Mouse (Mus musculus) heart, postnatal 4 days (tissue): ENCODE data around the gene Supt5. TPM values are rescaled to one million over a fixed set of nuclear protein-coding genes. Genes with fewer than 3 reads are reported as not detected.
"Not testable (repeated sequence)": the region's sequence is repeated elsewhere in the genome, so short reads cannot be mapped to it uniquely, and the experiment has no call there.

Experiments used
- DNase-seq: peaks from one replicate; pipeline ENCODE4 v3.0.0; 2021
- total RNA-seq, 2 experiments: library from RNA; stranded (reverse); gene quantifications; 2 replicates each; pipeline ENCODE4 v1.2.3; 2021

Supt5 gene
- 10 to 100 TPM; 58.7 to 62.7 TPM for total RNA-seq

DNA sequence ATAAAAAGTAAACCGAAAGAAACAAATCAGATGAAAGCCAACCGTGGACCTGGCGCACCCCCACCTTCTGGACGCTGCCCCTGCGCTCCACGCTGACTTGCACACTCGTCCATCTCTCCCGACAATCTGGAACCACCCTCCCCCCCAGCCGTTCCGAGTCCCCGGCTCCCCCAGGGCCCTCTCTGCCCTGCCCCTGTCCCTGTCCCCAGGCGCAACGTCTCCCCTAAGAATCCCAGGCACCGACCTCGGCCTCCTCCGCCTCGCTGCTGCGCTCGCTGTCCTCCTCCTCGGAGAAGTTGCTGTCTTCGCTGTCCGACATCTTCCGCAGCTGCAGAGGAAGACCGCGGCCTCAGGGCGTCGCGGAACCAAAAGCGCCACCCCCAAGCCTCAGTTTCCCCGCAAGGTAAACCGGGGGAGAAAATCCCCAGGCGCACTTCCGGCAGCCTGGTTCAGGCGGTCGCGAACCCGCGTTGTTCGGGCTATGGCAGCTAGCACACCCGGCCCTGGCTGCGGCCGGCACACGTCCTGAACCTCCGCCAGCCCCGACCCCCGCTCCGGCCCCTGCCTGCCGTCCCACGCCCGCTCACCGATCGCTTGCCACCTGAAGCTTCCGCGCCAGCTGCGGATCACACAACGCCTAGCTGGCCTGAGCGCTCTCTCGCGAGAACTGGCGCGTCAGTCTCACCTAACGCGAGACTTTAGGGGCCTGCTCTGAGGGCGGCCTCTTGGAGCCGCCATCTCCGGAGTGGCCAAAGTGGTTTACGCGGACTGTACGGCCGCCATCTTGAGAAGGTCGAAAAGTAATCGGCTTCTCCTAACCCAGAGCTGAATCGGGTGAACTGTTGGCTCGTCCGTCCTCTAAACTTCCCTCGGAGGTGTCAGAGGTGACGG lies at the start of gene Supt5:
Supt5 (minus strand) TSS at position 639 of the 891 bp plus-strand sequence.
- peak; percentile 98 for DNase-seq

GRCm38 (mm10) chr7:28387384-28387783 lies 48.8 kb upstream of the Supt5 start:
- DNase-seq = not testable (repeated sequence)

- DNase-seq = not testable (repeated sequence)
These were observed 48.3 kb upstream of the Supt5 start for GRCm38 (mm10) chr7:28386877-28387276.

DNA sequence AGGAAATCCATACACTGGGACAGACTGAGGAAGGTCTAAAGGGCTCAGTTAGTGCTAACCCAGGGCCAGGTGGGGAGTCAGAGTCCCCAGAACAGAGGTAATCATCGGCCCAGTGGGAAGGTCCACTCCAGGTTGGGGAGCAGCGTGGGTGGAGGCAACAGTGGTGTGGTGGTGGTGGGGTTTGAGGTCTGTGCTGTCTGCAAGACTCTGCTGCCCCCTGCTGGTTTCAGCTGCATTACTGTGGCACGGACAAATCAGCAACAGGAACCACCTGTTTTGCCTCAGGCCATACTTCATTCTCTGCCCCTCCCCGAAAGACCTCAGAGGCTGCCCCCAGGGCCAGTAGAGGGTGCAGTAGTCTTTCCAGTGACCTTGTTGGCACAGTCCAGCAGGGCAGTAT lies 47.9 kb upstream of the Supt5 start:
- DNase-seq = peak; percentile 92

GRCm38 (mm10) chr7:28386007-28386406 lies 47.5 kb upstream of the Supt5 start:
- DNase-seq = no peak

GRCm38 (mm10) chr7:28385196-28385595 lies 46.6 kb upstream of the Supt5 start:
- DNase-seq = no peak

- DNase-seq = no peak
These were observed 45.6 kb upstream of the Supt5 start for GRCm38 (mm10) chr7:28384162-28384561.

GRCm38 (mm10) chr7:28383606-28384005 lies 45.1 kb upstream of the Supt5 start:
- no peak for DNase-seq

DNA sequence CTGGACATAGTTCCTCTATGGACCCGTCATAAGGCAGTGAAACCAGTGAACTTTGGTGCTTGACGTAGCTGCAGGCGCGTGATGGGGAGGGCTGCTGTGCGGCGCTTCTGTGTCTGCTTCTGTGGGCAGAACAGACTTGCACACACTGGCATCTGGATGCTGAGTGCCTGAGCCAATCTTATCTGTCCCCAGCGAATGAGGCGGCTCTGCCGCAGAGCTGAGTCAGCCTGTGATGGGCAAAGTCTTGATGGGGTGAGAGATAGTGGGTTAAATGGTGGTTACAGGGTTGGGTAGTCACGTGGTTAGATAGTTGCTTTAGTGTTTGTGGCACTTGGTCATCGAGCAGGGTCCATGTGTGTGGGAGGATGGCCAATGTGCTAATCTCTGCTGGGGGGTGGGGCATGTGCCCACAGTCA lies 44.4 kb upstream of the Supt5 start:
- DNase-seq = peak; percentile 52

DNA sequence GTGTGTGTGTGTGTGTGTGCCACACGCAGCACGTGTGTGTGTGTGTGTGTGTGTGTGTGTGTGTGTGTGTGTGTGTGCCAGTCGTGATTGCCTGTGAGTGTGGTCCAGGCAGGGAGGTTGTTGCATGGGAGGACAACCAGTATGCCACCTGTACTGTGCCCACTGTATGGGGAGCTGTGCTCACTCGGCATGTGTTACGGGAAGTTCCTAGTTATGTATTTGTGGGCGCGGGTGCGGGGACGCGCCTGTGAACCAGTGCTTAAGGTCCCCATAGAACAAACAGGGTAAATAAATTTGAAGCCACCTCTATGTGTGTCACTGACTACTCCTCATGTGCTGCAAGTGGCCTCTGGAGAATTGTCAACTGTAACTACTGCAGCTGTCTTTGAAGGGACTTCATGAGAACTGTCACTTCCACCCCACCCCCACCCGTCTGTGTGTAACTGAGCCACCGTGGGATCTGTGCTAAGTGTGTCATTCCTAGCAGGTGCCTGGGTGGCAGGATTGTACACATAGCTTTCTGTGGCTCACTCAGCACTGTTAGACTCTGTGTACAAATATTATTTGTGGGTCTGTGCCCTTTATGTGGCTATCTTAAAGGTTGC lies 43.9 kb upstream of the Supt5 start:
- no peak for DNase-seq

DNA sequence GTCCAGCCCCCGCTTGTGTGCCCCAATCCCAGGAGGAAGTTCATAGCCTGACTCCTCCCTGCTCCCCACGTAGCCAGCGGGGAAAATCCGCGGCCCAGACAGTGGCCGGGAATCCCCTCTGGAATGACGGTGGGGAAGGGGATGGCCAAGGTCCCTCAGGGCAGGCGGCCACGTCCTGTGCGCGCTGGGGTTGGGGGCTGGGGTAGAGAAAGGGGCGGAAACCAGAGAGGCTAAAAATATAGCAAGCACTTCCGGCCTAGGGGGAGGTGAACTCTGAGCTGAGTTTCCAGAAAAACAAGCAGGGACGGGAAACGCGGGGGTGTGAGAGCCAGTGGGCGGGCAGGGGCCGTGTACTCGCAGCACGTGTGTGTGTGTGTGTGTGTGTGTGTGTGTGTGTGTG lies 43.4 kb upstream of the Supt5 start:
- peak; percentile 92 for DNase-seq

- peak; percentile 84 for DNase-seq
These were observed 42.7 kb upstream of the Supt5 start for GRCm38 (mm10) chr7:28381017-28381790.

- DNase-seq = no peak
These were observed 41.9 kb upstream of the Supt5 start, which contains the start of gene Zfp36 for GRCm38 (mm10) chr7:28380237-28381016. Zfp36 (minus strand) TSS chr7:28380253.

DNA sequence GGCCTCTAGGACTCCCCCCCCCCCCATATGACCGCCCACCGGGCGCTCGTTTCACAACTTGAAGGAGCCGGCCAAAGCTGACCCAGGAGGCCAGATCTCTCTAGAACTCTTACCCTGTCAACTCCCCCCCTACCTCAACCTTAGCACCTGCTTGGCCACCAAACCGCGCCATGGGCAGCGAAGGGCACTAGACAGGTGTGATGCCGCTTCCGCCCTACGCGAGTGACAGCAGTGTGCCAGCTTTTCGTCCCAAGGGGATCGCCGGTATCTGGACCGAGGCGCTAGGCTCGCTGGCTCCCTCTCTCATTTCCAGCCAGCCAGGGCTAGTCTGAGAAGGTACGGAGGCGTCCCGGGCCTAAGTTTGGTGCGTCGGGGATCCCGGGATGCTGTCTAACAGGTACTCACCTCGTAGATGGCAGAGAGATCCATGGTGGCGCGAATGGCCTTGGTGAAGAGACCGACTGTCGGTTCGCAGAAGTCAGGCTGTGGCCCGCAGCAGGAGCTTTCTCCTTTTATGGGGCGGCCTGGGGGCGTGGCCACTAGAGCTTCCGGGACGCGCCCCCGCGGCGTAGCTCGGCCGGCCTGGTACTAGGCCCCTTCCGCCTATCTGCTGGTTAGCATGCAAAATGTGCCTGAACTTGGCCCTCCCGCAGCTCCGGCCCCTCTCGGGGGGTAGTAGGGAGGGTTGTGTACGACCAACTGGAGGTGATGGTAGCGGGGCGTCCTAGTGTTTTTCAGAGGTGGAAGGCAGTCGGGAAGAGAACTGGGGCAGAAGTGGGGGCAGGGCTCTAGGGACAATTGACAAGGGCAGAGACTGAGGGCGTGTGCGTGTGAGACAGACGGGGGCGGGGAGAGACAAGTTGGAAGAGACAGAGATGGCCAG lies 40.5 kb upstream of the Supt5 start:
- peak; percentile 97 for DNase-seq

GRCm38 (mm10) chr7:28378066-28378690 lies 39.6 kb upstream of the Supt5 start:
- peak; percentile 67 for DNase-seq

DNA sequence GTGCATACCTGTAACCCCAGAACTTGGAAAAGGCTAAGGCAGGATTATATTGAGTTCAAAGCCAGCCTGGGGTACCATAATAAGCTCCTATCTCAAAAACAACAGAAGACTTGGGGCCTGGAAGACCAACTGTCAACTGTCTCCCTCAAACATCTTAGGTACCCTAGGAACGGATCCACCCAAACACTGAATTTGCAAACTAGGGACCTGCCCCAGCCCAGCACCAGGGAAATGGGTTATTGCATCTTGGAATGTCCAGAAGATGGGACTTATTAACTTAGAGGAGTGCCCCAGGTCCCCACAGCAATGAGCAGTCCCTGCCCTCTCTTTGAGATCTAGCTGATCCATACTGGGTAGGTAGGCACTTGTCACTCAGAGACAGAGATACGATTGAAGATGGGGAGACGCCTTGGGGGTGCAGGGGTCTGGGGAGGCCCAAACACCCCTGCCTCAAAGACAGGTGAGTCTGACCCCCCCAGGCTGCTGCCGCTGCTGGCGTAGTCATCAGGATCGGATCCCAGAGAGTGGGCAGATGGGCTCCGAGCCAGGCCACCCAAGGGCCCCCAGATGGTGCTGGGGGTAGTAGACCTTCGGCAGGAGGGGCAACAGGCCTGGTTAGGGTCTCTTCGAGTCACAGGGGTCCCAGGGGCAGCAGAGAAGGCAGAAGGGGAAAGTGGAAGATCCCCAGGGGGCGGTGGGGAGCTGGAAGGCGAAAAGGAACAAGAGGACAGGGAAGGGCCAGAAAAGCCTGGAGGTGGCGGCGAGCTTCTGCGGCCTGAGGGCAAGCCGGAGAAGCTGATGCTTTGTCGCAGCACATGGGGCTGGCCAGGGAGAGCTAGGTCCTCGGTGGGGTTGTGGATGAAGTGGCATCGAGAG lies 38.9 kb upstream of the Supt5 start:
- no peak for DNase-seq

- peak; percentile 81 for DNase-seq
These were observed 37.6 kb upstream of the Supt5 start for GRCm38 (mm10) chr7:28376011-28376771.

DNA sequence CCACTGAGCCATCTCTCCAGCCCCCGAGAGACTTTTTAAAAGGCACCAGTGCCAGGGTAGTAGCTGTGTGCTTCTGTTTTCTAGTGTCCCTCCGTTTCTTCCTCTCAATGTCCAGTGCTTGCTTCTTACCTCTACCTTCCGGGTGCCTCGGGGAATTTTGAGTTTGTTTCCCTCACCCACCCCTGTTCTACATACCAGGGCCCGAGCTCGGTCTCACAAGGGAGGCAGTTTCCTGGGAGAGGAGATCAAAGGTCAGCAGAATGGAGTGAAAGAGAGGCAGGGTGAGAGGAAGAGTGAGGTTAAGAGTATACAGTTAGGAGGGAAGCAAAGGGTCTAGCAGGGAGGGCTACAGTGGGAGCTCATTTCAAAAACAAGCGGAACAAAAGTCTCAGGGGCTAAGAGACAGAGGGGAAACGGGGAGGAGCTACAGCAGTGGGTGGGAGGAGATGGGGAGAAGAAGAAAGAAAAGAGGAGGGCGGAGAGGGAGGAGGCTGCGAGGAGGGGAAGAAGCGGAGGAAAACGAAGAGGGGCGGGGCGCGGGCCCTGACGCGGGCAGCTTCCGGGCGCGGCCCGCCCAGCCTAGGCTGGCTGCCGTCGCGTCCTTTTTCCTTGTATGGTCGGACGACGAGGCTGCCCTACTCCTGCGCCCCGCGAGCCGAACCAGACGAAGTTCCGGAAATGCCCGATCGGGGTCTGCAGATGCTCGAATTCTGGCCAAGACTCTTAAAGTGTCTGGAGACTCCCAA lies 36.8 kb upstream of the Supt5 start:
- peak; percentile 94 for DNase-seq
